Mouse (Mus musculus) C2C12 (cell line): ENCODE data around the gene Pdss2.

Experiments
- CEBPB ChIP-seq: IDR thresholded peaks from one replicate; pipeline ENCODE4 v1.6.1; 2011; ENCODE audit warnings: low read depth, mild to moderate bottlenecking, control low read depth, moderate library complexity
- CTCF ChIP-seq: IDR thresholded peaks from one replicate; pipeline ENCODE4 v1.5.1; 2011; ENCODE audit not compliant: control insufficient read depth, insufficient read depth, insufficient read length
- MAX ChIP-seq: IDR thresholded peaks from one replicate; pipeline ENCODE4 v1.6.1; 2011; ENCODE audit warnings: mild to moderate bottlenecking, control low read depth
- USF1 ChIP-seq: IDR thresholded peaks from one replicate; pipeline ENCODE4 v1.6.1; 2011; ENCODE audit warnings: low read depth, mild to moderate bottlenecking, control low read depth, moderate library complexity

- TF ChIP-seq CTCF (no peak), CEBPB (no peak), MAX (no peak), USF1 (no peak)
Observed at GRCm38 (mm10) chr10:43509228-43509627, 287.9 kb downstream of the Pdss2 start.
